Mouse (Mus musculus): Measurements from ENCODE around the gene Sptan1.

DNA sequence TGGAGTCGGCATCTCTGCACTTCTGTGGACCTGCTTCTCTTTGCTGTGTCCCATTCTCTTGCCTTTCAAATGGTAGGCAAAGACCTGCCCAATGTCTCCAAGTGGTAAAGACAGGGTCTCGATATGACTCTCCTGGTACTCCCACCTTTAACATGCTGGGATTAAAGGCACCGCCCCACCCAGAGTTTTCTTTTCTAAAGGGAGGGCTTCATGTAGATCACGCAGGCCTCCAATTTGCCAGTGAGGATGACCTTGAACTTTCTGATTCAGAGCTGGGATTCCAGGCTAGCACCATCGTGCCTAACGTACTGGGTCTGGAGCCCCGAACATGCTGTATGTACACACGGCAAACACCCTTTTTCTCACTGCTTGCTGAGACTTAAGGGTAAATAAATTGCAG lies 97.9 kb downstream of the Sptan1 start:
- no peak for TF ChIP-seq POLR2A (IDR thresholded peaks at IDR 0.05; ENCODE audit: borderline replicate concordance, low read depth, low read length)
- no peak for TF ChIP-seq CTCF (IDR thresholded peaks at IDR 0.05; ENCODE audit: low read depth, low read length)

Data from bone marrow macrophage, adult 2 months (primary cell).